Mouse (Mus musculus) thymus, postnatal 0 days (tissue): ENCODE results near the gene Pitx2. TPM values are rescaled to one million over a fixed set of nuclear protein-coding genes. Genes with fewer than 3 reads are reported as not detected.
A peak's percentile ranks its signal among the peaks of the same experiment; 100 is the strongest.

Experiments
- DNase-seq: peaks from one replicate; pipeline ENCODE4 v3.0.0-alpha.2; 2015; ENCODE audit warnings: low spot score
- polyA plus RNA-seq: library from polyadenylated mRNA; unstranded; fragments of >200 nt; fragmentation: Nextera tagmentation; extraction: Ambion mirVana; gene quantifications from 2 replicates; pipeline ENCODE4 v1.2.1, GENCODE M21; 2015

Gene Pitx2
- polyA plus RNA-seq, 1 experiment from 2014 or later: 0.20 TPM

DNA sequence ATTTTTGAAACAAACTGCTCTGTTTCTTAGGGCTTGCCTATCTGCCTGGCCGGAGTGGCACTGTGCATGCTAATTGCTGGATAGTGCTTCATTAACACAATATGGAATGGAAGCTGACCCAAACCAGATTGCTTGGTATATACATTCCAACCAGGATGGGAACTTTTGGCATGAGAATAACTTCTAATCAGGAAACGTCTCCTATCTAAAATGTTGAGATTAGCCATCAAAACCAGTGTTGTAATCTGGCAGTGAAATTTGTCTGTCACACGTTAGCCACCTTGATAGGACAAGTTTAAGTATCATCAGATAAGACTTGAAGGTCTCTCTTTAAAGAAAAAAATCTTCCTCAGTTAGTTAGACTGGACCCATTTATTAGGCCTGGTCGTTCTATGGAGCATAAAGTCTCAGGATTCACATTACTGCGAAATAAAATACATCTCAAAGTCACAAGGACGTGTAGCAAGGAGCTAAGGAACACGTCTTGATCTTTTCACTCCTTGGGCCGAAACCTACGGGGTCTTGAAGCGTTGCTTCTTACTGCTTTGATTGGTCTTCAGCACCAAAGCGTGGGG, 2.1 kb downstream of the Pitx2 start:
- DNase-seq: no peak

DNA sequence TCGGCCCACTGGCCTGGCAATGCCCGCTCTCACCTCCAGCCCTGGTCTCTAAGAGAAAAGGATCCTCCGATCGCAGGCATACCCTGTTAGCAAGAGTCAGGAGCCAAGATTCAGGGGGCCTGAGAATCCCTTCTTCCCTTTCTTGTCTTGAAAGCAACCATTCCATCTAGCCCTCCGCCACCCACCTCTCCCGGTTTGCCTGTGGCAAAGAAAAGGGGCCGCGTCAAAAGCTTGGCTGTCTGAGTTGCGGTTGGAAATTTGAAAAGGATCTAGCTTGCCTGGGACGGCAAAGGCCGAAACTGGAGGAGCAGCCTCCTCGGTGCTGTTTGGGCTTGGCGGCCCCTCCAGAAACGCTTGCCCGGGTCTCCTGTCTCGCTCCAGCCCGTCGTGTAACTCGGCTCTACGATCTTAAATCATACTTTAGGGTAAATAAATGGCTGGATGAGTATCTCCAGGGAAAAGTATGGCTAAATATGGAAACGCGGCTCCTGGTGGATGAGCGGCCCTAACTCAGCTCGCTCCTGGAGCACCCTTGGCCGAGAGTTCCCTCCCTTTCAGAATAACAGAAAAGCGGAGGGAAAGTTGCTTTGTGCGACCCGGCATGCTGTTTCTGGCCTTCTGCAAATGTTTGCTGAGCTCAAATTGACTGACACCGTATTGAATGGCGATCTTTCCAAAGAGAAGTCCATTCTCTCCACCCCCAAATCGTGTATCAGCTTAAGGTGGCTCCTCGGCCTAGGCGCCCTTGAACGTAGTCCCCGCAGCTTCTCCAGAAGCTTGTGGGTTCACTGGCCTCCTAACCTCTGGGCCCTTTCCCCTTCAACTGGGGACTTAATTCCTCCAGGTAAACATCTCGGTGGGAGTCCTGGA, 3.4 kb downstream of the Pitx2 start:
- no peak for DNase-seq

DNA sequence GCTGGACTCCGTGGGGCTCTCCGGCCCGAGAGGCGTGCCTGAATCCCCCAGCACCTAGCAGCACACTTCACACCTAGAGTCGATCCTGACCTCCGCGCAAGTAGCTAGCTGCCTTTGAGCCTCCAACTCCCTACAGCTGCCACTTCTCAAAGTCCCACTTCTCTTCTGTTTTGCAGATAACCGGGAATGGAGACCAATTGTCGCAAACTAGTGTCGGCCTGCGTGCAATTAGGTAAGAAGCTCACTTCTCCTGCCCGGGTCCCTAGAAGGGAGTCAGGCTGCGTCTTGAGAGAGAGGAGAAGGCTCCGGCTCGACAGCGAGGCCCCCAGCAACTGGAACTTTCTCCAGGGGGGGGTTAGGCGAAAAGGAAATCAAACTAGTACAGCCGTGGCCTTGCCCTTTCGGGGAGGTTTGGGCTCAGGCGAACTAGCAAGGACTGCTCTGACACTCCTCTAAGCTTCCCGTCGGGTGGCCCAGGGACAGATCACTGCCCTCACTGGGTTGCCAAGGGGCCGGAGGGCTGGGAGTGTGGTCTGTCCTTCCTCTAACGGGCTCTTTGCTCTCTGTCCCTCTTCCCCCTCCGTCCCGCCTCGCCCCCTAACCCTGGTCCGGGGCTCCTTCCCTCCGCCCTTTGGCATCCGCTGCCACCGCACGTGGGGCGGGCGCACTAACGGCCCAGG, 4.2 kb downstream of the Pitx2 start:
- no peak for DNase-seq

DNA sequence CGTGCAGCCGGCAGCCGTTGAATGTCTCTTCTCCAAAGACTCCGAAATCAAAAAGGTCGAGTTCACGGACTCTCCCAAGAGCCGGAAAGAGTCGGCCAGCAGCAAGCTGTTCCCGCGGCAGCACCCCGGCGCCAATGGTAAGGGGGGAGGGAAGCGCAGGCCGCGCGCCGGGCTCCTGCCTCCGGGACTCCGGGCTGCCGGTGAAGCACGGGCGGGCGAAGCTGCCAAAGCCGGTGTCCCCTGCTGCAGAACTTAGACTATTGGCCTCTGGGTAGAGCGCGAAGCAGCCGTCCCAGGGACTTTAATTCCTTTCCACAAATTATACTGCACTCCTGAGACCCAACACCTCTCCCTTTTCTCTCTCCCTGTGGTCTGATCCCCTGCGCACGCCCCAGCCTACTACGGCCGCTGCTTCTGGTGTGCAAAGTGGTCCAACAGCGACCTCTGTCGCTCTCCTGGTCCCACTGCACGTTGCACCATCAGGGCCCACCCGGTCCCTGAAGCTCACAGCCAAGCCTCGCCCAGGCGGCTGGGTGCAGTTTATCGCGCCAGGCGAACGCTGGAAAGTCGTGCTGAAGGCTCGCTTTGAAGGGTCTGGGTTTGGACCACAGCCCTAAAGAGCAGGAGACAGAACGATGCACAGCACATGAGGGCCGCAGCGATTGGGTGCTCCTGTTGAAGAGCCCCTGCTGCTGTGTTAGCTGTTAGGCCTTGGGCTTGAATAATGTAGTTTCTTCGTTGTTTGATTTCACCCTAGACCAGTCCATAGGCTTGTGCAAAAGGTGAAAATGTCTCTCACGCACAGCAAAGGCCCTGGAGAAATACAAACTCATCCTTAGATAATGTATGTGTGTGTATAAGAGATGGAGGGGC, 5.0 kb downstream of the Pitx2 start:
- peak; percentile 58 for DNase-seq

DNA sequence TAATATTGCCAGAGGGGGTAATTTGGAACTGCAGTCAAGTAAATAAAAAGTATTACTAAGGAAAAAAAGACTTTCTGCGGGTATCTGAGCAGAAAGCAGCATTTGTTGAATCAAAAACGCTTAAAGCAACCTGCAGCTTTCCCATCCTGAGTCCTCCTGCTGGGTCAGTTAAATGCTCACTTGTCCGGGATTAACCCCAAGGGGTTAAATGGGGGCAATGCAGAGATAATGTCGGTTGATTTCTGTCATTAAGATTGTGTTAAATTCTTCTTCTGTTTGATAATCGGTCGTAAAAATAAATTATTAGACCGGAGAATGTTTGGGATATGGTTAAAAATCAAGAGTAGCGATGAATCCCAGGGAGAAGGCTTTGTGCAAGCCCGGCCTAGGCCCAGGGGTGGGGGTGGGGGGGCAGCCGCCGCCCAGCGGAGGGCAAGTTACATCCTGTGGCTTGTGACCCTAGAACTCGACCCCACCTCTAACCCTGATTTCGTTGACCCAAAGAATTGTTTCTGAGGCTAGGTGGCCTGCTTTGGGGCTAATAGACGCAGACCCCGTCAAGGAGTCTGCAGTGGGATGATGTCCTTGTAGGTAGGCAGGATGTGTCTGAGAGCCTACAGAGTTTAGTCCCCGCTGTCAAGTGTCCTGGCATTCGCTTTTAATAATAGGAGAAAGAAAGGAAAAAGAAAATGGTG, 6.0 kb downstream of the Pitx2 start:
- DNase-seq: no peak

DNA sequence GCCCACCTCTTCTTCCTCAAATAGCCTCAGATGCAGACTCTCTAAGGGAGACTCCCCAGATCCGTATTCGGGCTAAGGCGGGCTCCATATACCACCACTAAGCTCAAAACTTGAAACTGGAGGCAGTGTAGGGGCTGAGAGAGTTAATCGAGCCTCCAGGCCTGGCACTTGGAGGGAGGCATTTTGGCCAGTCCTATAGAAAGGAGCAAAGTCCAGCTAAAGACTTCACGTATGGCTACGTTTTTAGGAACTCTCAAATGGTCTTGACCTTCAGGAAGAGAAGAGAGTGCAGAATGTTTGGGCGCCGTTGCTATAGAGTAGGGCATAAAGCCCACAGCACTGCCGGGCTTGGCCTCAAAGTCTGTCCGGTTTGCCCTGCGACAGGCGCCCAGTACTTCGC, 7.1 kb downstream of the Pitx2 start:
- DNase-seq: no peak

DNA sequence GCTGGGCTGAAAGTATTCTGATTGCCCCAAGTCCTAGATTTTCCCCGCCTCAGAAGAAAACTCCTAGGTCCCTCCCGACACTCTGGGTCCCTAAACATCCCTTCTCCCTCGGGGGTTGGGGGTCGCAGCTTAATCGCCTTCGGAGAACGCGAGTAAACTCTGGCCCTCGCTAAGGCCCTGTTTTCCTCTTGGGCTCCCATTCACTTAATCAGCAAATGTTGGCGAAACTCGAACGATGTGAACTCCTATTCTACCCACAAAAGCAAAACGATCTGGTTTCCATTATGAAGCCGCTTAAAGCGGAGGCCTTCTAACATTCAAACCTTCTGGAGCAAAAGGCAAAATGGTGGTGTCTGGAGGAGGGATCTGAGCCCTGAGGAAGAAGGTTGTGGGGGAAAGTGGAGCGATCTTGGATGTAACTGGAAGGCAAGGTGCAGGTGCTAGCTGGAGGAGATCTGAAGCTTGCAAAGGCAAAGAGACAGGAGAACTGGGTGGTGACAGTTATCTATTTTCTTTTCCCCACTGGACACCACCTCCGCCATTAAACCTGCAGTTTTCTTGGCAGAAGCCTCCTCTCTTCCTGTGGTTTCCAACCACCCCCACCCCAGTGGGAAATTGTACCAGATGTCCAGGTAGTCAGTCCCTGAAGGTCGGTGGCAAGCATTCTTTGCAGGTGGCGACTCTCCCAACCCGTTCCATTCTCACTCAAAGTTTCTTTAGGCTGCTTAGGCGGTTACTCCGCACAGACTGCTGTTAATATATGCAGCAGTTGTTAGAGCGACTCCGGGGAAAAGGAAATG, 7.8 kb downstream of the Pitx2 start:
- no peak for DNase-seq

DNA sequence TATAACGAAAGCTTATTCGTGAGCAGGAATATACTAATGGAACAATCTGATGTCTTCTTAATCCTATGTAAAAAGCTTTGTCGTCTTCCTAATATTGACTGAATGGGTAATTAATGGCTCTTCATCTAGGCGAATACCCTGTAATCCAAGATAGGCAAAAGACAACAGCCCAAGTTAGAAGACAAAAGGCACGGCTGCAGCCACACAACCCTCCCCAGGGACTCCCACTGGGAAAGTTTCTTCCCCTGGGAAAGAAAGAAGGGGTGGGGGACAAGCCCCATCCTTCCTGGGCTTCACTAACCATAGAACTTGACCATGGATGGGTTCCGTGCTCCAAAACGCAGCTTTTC, 8.3 kb downstream of the Pitx2 start:
- no peak for DNase-seq

DNA sequence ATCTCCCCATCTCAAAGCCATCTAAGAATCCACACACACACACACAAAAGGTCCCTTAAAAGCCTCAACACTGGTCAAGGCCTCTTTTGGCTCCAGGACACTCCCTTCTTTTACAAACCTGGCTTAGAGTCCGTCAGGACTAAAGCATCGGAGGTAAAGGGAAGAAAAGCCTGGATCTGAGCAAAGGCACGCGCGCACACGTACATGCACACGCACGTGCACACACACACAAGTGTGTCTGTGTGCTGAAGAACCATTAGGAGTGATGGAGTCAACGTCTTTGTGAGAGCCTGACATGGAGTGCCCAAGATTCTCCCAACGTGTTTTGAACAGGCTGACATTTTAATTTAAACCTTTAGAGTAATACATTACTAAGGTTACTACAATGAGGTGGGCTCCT, 8.7 kb downstream of the Pitx2 start:
- DNase-seq: no peak

DNA sequence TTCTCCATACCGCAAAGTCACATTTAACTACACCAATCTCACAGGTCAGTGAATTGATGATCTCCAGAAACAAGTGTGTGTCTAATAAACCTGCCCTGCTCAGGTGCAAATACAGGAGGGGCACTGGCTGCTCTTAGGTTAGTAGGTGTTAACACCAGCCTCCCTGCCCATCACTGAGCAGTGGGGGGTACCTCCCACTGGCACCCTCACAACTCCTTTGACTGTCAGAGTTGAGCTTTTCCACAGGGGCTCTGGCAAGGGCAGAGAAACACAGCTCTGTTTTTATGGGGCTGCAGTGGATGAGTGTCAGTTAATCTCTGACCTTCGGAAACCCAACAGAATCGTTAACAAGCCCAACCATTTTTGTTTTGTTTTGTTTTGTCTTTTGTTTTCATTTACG, 9.6 kb downstream of the Pitx2 start:
- DNase-seq: no peak

DNA sequence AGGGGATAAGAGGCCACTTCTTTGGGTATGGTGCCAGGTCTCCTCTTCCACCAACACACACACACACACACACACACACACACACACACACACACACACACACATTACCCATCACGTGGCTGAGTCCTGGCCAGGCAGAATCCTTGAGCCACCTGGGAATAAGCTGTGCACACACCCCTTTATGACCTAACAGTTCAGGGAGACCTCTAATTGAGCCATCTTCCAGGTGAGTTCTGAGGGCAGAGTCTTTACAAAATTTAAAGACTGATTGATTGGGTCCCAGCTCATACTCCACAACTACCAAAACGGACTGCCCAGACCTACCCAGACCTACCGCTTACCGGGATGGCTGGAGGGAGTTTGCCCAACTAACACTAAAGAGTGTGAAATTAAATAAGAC, 10.1 kb downstream of the Pitx2 start:
- no peak for DNase-seq

DNA sequence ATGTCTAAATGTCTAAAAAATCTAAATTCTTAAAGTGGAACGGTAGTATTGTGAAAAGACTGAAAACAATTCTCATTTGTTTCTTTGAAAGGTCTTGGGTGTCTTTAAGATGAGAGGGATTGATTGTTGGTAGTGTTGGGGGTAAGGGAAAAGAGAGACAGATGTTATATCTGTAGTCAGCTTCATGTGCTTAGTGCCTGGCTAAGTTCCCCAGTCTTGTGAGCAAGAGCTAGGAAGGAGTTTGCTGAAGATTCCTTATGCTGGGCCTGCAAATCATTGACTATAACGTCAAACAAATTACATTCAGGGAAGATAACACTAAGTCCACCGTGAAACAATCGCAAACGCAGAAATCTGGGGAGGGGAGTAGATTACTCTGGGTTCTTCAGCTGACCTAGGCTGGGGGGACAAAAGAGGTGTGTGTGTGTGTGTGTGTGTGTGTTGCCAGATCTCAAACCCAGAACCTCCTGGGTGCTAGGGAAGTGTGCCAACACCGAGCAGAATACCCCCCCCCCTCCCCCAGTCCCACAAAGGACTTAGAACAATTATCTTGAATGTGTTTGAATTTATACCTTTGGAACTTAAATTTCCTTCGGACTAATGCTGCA, 12.5 kb downstream of the Pitx2 start:
- DNase-seq: no peak

DNA sequence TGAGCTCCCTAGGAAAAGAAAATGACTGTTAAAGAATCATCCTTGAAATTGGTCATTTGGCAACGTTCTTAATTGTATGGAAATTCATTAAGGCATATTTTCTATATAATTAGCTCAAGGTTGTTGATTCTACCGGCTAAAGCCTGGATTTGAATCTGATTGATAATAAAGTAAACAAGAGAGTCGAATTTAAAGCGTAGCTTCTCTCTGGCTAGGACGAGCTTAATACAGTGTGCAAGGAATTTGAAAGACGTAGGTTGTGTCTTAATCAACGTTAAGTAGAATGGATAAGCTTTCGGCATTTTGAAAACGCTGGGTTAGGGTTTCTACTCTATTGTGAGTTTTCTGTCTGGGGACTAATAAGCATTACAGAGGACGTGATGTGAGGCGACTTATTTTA, 13.1 kb downstream of the Pitx2 start:
- no peak for DNase-seq

DNA sequence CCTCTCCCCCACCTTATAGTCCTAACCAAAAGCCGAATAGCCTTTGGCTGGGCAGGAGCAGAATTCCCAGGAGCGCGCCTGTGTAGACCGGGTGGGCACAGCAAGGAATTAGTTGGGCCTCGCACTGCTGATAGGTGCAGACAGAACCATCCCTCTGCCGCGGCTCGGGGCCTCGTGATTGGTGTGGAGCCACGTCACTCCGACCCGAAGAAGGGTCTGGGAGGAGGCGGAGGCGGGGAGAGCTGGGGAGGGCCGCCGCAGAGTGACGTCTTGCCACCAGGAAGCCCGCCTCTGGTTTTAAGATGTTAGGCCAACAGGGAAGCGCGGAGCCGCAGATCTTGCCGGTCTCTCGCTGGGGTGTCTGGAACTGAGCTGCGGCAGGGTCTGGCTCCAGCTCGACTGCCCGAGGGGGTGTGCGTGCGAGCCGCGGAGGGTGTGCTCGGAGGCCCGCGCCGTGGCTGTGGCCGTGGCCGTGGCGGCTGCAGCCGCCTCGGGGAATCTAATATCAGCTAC, 14.0 kb downstream of the Pitx2 start:
- peak; percentile 76 for DNase-seq

DNA sequence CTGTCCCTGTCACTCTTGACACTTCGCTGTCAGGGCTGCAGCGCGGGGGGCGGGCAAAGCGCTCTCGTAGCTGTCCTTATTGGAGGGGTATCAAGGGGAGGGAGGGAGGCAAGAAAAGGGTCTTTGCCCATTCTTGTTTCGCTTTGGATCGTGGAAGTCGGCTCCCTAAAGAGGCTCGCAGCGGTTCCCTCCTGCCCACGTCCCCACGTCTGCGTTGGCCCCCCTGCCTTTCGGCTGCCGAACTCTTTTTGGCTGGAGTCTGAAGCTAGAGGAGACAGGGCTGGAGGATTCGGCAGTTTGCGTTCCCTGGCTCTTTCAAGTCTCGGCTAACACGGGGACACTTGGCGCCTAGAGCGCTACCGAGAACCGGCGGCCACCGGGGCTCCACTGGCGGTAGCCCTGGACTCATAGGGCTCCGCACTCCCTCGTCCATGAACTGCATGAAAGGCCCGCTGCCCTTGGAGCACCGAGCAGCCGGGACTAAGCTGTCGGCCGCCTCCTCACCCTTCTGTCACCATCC, 14.5 kb downstream of the Pitx2 start:
- DNase-seq: no peak

DNA sequence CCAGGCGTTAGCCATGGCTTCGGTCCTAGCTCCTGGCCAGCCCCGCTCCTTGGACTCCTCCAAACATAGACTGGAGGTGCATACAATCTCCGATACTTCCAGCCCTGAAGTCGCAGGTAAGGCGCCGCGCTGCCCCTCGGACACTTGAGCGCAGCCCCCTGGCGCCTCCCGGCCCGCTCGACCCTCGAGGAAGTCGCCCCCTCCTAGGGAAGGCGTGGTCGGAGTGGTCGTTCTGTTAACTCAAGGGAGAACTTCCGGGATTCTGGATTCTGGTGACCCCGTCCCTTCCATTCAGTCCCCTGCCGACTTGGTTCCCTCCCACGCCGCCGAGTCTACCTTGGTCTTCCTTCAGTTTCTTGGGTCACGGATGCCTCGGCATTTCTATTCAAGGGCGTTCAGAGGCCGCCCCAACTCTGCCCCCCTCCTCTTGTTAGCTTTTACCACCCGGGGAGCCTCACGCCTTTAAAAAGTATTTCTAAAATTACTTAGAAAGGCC, 15.0 kb downstream of the Pitx2 start:
- no peak for DNase-seq

DNA sequence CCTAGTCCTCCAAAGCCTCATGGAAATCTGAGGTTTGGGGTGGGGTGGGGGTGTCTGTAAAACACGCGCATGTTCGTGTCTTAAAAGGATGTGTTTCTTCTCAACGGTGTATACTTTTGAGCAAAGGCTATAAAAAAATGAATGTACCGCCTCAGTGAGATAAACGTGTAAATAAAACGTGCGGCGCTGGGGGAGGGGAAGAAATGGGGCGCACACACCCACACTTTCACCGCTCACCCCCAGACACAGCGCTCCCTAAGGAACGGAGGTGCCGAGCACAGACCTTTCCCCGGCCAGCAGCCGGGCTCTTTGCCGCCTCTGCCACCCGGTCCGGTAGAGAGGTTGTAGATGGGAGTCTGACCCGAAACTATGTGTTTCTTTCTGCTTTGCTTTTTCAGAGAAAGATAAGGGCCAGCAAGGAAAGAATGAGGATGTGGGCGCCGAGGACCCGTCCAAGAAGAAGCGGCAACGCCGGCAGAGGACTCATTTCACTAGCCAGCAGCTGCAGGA, 15.6 kb downstream of the Pitx2 start:
- DNase-seq: no peak

DNA sequence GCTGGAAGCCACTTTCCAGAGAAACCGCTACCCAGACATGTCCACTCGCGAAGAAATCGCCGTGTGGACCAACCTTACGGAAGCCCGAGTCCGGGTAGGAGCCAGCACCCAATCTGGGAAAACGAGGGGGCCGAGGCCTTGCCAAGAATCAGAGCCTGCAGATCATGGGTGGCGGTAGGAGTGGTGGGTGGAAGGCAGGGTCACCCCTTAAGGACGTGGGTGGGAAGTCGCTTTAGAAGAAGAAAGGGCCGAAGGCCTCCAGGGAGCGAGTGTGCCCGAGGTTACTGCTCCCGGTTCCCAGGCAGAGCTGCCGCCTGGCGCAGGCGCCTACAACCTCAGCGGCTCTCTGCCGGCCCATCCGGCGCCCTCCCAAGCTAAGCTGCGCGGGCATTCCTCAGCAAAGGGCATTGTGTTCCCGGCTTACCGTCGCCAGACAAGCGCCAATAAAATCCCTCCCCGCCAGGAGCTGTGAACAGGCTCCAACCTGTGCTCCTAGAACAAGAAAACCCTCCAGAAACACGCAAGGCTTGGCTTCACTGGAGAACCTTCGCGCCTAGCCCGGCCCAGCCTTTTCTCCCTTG, 16.2 kb downstream of the Pitx2 start:
- DNase-seq: no peak

DNA sequence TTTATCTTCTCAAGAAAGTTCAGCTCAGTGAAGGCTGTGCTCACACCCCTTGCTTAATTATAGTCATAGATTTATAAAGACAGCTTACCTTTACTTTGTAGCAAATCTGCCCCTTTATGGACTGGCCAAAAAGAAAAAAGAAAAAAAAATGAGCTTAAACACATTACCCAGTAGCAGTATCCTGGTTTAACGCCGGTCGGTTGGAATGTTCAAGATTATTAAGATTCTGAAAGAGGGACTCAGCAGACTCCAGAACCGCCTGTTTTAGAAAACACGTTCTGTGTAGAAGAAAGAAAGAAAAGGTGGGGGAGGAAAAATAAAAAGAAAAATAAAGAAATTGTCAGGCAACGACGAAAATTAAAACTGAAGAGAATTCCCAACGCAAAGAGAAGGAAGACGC, 16.8 kb downstream of the Pitx2 start:
- no peak for DNase-seq
